Mouse (Mus musculus) naive thymus-derived CD4-positive, alpha-beta T cell, adult 2 months (primary cell): ENCODE results near the gene Shroom3.

Experiments used
- DNase-seq: peaks from one replicate; pipeline ENCODE4 v3.0.0-alpha.2; 2011; ENCODE audit warnings: low read depth

Gene Shroom3

GRCm38 (mm10) chr5:92808503-92809415 is 125.5 kb downstream of the Shroom3 start:
- DNase-seq, result no peak

GRCm38 (mm10) chr5:92809416-92809750 is 126.1 kb downstream of the Shroom3 start:
- DNase-seq, result no peak

- no peak for DNase-seq
These were observed 127.8 kb downstream of the Shroom3 start for GRCm38 (mm10) chr5:92810922-92811533.

GRCm38 (mm10) chr5:92811761-92812160 is 128.5 kb downstream of the Shroom3 start:
- DNase-seq, result no peak

GRCm38 (mm10) chr5:92812936-92813335 is 129.7 kb downstream of the Shroom3 start:
- no peak for DNase-seq

GRCm38 (mm10) chr5:92813562-92813961 is 130.3 kb downstream of the Shroom3 start:
- no peak for DNase-seq

- no peak for DNase-seq
These were observed 131.4 kb downstream of the Shroom3 start for GRCm38 (mm10) chr5:92814621-92815020.

- DNase-seq, result no peak
These were observed 134.0 kb downstream of the Shroom3 start for GRCm38 (mm10) chr5:92817122-92817822.

- DNase-seq, result no peak
These were observed 138.1 kb downstream of the Shroom3 start for GRCm38 (mm10) chr5:92821370-92821769.

- no peak for DNase-seq
These were observed 140.3 kb downstream of the Shroom3 start for GRCm38 (mm10) chr5:92823495-92823894.

GRCm38 (mm10) chr5:92824304-92825009 is 141.2 kb downstream of the Shroom3 start:
- no peak for DNase-seq

GRCm38 (mm10) chr5:92830391-92830790 is 147.2 kb downstream of the Shroom3 start:
- DNase-seq, result no peak

- no peak for DNase-seq
These were observed 151.3 kb downstream of the Shroom3 start for GRCm38 (mm10) chr5:92834513-92834912.

- no peak for DNase-seq
These were observed 154.1 kb downstream of the Shroom3 start for GRCm38 (mm10) chr5:92837311-92837710.

GRCm38 (mm10) chr5:92838351-92838784 is 155.1 kb downstream of the Shroom3 start:
- DNase-seq, result no peak

- DNase-seq, result no peak
These were observed 156.1 kb downstream of the Shroom3 start for GRCm38 (mm10) chr5:92839314-92839713.

- no peak for DNase-seq
These were observed 158.2 kb downstream of the Shroom3 start for GRCm38 (mm10) chr5:92841474-92841873.

GRCm38 (mm10) chr5:92842417-92842816 is 159.2 kb downstream of the Shroom3 start:
- no peak for DNase-seq

GRCm38 (mm10) chr5:92842881-92843280 is 159.6 kb downstream of the Shroom3 start:
- DNase-seq, result no peak

- DNase-seq, result no peak
These were observed 160.9 kb downstream of the Shroom3 start for GRCm38 (mm10) chr5:92843850-92844785.

GRCm38 (mm10) chr5:92849743-92850142 is 166.5 kb downstream of the Shroom3 start:
- DNase-seq, result no peak
